Mouse (Mus musculus) forebrain, embryonic 12.5 days (tissue): ENCODE measurements around the gene Rap1a. TPM values are rescaled to one million over a fixed set of nuclear protein-coding genes. Genes with fewer than 3 reads are reported as not detected.
"Not testable (repeated sequence)": the region's sequence is repeated elsewhere in the genome, so short reads cannot be mapped to it uniquely, and the experiment has no call there.

Experiments
- ATAC-seq: fragments of 200-750 bp; cut with Nextera tagmentation; 2 replicates; pipeline ENCODE4 v1.8.0; 2017; ENCODE audit warnings: moderate TSS enrichment; ENCODE audit not compliant: low FRiP score
- H3K27ac ChIP-seq: fragments of 300-500 bp; sonication (generic); 2 replicates; pipeline ENCODE4 v1.5.1; 2016; ENCODE audit warnings: mild to moderate bottlenecking
- H3K27me3 ChIP-seq: fragments of 300-500 bp; sonication (generic); 2 replicates; pipeline ENCODE4 v1.6.1; 2016; ENCODE audit warnings: mild to moderate bottlenecking
- H3K36me3 ChIP-seq: fragments of 300-500 bp; sonication (generic); replicated peaks from 2 replicates; pipeline ENCODE4 v1.6.1; 2016; ENCODE audit warnings: mild to moderate bottlenecking
- H3K4me1 ChIP-seq: fragments of 300-500 bp; sonication (generic); 2 replicates; pipeline ENCODE4 v1.6.1; 2016
- H3K4me2 ChIP-seq: fragments of 300-500 bp; sonication (generic); 2 replicates; pipeline ENCODE4 v1.6.1; 2016; ENCODE audit warnings: mild to moderate bottlenecking, moderate library complexity
- H3K4me3 ChIP-seq: fragments of 300-500 bp; sonication (generic); replicated peaks from 2 replicates; pipeline ENCODE4 v1.5.1; 2016; ENCODE audit warnings: mild to moderate bottlenecking
- H3K9ac ChIP-seq: fragments of 300-500 bp; sonication (generic); 2 replicates; pipeline ENCODE4 v1.6.1; 2016; ENCODE audit warnings: mild to moderate bottlenecking
- H3K9me3 ChIP-seq: fragments of 300-500 bp; sonication (generic); 2 replicates; pipeline ENCODE4 v1.6.1; 2016
- WGBS: fragments of 180-500 bp; shearing (Covaris S2); methylation state at CpG from one replicate; pipeline ENCODE4 v1.1.7; 2016; 5-methylcytosine and 5-hydroxymethylcytosine counted together
- polyA plus RNA-seq: library from polyadenylated mRNA; unstranded; fragments of >200 nt; fragmentation: Nextera tagmentation; extraction: Ambion mirVana; gene quantifications from 2 replicates; pipeline ENCODE4 v1.2.1, GENCODE M21; 2016

Gene Rap1a
- polyA plus RNA-seq, 1 experiment from 2014 or later: 81.6 TPM

DNA sequence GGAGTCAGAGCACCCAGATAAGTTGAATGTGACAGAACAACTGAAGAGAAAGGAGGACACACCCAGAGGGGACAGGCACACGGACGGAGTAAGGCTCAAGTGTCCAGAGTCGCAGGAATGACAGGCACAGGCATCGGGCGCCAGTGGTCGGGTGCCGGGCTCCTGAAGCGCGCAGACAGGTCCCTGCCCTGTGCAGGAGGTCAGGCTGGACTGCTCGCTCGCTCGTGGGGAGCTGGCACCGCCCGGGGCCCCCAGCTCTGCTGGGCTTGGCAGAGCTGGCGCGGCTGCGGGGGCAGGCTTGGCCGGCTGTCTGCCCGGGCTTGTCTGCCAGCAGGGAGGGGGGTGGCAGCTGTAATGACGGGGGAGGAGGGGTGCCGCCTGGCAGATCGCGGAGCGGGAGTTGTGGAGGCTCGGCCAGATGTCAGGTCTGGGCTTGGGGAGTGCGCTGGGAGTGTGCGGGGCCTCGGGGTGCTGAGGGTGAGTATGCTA is 96.0 kb downstream of the Rap1a start:
- H3K4me3 ChIP-seq: peak overlapping the region; percentile 55
- peak; percentile 54 for ATAC-seq
- peak overlapping the region; percentile 97 for H3K4me2 ChIP-seq
- H3K9ac ChIP-seq: peak overlapping the region; percentile 73
- H3K9me3 ChIP-seq: no peaks in the 10 kb centered on the region
- WGBS: under 1% methylated on average over 28 of the region's 28 CpGs
- H3K36me3 ChIP-seq: no peaks in the 10 kb centered on the region
- peaks cover 41% of the 10 kb centered on the region for H3K27me3 ChIP-seq
- peaks cover 28% of the 10 kb centered on the region for H3K4me1 ChIP-seq
- peak overlapping the region; percentile 22; the same call in 1 of the 2 replicates for H3K27ac ChIP-seq

DNA sequence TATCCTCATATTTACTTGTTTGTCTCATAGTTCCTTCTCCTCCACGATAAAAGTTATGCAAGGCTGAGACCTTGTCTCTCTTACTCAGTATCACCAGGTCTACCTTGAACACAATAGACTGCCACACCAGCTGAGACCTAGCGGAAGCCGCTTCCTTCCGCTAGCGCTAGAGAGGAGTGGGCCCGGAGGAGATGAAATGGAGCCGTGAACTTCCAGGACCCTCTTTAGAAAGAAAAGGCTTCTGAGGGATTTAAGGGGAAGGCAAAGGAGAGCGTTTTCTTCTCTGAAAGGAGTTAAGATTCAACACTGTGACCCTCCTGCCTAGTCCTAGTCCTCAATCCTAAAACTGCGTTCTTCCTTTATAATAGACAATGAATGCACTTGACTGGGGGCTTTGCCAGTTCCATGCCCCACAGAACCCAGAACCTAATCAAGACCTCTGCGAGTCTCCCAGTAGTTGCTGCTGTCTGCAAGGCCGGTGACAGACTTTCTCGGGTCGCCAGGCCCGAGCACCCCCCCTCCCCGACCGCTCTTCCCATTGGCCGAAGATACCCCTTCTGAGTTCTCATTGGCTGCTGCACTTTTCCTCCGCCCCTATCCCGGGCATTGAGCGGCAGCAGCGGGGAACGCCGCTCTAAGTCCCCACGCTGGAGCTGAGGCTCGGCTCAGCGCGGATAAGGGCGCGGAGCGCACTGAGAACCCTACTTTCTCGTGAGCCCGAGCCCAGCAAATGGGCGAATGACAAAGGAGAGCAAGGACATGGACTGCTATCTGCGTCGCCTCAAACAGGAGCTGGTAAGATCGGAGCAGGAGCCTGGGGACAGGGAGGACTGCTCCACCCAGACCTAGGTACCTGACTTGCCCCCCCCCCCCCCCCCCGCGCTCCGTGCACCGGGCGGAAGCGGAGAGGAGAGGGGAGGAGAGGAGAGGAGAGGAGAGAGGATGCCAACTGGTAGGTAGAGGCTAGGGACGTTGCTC is 96.8 kb downstream of the Rap1a start, which contains the start of gene Inka2:
TSS of gene Inka2 (plus strand) at position 569 of the 978 bp plus-strand sequence.
- Histone ChIP-seq H3K27me3 (peaks cover 41% of the 10 kb centered on the region), H3K9ac (peak within 1 kb of the TSS; percentile 73), H3K9me3 (no peaks in the 10 kb centered on the region), H3K27ac (peak within 1 kb of the TSS; percentile 22), H3K4me3 (peak within 1 kb of the TSS; percentile 55), H3K36me3 (no peaks in the 10 kb centered on the region), H3K4me2 (peak within 1 kb of the TSS; percentile 97), H3K4me1 (peaks cover 28% of the 10 kb centered on the region)
- ATAC-seq: peak; percentile 98
- WGBS: 1% methylated on average over 42 of the region's 43 CpGs

DNA sequence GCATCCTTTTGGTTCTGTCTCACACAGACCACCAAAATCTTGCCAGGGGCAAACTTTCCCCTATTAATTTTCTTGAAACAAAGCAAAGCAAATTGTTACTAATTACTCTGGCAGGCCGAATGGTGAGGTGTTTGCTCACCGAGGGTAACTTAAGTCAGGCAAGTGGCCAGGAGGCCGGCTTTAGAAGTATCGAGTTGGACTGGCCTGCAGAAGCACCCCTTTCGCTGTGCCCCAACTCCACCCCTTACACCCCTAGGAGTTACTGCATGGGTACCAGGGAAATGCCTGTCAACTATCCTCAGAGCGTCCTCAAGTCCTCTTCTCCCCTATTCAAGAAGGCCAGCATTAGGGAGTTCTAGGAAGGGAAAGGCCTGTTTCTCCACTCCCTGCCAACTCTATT is 97.6 kb downstream of the Rap1a start:
- H3K4me1 ChIP-seq: peaks cover 28% of the 10 kb centered on the region
- peaks cover 41% of the 10 kb centered on the region for H3K27me3 ChIP-seq

DNA sequence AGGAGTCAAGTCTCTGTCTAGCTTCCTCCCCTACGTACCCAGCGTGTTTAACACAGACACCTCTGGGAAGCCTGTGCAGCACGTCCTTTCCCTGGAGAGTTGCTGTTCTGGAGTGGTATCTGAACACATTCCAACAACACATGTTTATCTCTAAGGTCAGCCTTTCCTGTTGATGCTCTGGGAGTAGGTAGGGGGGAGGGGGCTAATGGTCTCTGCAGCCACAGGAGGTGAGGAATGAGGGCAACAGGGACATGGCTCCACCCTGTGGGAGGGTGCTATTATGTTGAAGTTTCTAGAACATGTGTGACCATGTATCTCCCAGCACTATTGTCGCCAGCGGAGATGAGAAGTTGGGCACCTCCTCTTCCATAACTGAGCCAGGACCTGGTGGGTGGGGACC is 99.7 kb downstream of the Rap1a start:
- Histone ChIP-seq H3K4me3 (no peak overlapping the region), H3K36me3 (no peaks in the 10 kb centered on the region), H3K27ac (no peak overlapping the region), H3K9ac (no peak overlapping the region), H3K4me2 (no peak overlapping the region), H3K4me1 (peaks cover 31% of the 10 kb centered on the region), H3K27me3 (peaks cover 36% of the 10 kb centered on the region), H3K9me3 (no peaks in the 10 kb centered on the region)
- 69% methylated on average over 5 of the region's 5 CpGs for WGBS
- no peak for ATAC-seq

More for the DNA sequence above, 97.6 kb downstream of the Rap1a start:
- no peak overlapping the region for H3K4me3 ChIP-seq
- H3K4me2 ChIP-seq: no peak overlapping the region; the same call in 1 of the 2 replicates
- no peak overlapping the region for H3K27ac ChIP-seq
- no peak overlapping the region for H3K9ac ChIP-seq
- 44% methylated on average over 6 of the region's 6 CpGs for WGBS
- H3K36me3 ChIP-seq: no peaks in the 10 kb centered on the region
- ATAC-seq: no peak
- no peaks in the 10 kb centered on the region for H3K9me3 ChIP-seq

DNA sequence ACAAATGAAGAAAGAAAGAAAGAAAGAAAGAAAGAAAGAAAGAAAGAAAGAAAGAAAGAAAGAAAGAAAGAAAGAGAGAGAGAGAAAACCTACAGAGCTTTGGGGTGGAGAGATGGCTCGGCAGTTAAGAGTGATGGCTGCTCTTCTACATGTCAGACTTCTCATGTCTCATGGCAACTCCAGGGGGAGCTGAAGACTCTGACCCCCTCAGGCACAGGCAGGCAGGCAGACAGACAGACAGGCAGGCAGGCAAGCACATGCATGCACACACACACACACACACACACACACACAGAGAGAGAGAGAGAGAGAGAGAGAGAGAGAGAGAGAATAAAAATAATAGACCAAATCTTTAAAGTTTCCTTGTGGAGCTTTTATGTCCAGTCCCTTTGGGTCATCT is 100.3 kb downstream of the Rap1a start:
- H3K27me3 ChIP-seq: peaks cover 30% of the 10 kb centered on the region

DNA sequence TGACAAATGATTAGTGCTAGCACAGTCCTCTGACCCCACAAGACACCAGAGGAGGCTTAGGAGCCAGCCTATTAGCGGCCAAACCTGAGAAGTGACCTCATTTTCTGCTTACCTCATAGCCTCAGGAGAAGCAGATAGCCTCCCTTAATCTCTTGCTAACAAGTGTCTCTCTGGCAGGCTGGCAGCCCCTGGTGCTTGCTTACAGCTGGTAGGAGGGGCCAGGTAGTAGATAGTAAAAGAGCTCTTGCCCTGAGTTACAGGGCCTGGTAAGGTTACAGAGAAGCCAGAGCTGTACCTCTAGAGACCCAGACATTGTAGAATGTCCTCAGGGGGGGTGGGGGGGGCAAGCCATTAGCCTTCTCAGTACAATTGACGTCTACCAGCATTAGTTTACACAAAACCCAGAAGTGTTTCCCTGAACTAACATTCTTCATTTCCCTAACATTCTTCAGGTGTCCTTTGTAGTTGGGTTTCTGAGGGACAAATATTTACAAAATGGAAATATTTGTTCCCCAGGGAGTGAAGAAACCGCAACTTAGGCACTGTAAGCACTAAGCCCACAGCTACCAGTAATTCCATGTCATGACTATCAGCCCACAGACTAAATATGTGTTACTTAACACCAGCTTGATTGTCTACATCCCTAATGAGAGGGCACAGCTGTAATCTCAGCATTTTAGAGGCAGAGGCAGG is 101.7 kb downstream of the Rap1a start:
- H3K9me3 ChIP-seq: no peaks in the 10 kb centered on the region
- ATAC-seq: no peak
- H3K4me3 ChIP-seq: no peak overlapping the region
- H3K4me2 ChIP-seq: no peak overlapping the region
- no peaks in the 10 kb centered on the region for H3K36me3 ChIP-seq
- 49% methylated on average over 3 of the region's 3 CpGs for WGBS
- H3K4me1 ChIP-seq: peaks cover 36% of the 10 kb centered on the region
- H3K9ac ChIP-seq: no peak overlapping the region
- peaks cover 24% of the 10 kb centered on the region for H3K27me3 ChIP-seq
- H3K27ac ChIP-seq: no peak overlapping the region

More for the DNA sequence above, 100.3 kb downstream of the Rap1a start:
- H3K4me3 ChIP-seq, H3K9me3 ChIP-seq, H3K9ac ChIP-seq, H3K4me2 ChIP-seq, ATAC-seq, H3K36me3 ChIP-seq, H3K27ac ChIP-seq: not testable (repeated sequence)
- H3K4me1 ChIP-seq: peaks cover 33% of the 10 kb centered on the region
- WGBS: 45% methylated on average over 1 of the region's 1 CpGs

DNA sequence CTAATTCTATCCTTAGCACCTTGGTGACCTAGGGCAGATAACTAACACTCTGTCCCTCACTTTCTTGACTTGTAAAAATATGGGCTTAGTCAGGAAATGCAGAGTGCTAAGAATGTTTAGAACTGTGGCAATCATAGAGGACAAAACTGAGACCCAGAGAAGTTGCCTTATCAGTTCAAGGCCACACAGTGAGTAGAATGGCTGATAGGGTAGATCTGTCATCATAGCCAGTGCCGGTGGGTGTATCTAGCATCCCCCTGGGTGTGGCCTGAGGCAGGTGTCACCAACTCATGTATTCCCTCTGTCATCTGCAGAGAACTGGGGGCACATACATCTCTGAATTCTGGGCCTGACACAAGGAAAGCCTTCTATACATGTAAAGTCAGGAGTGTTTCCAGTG is 102.8 kb downstream of the Rap1a start:
- no peak overlapping the region for H3K27ac ChIP-seq
- H3K36me3 ChIP-seq: no peaks in the 10 kb centered on the region
- no peak overlapping the region for H3K9ac ChIP-seq
- H3K9me3 ChIP-seq: no peaks in the 10 kb centered on the region
- ATAC-seq: no peak
- H3K4me2 ChIP-seq: no peak overlapping the region
- peaks cover 31% of the 10 kb centered on the region for H3K4me1 ChIP-seq
- peaks cover 25% of the 10 kb centered on the region for H3K27me3 ChIP-seq
- 82% methylated on average over 1 of the region's 1 CpGs for WGBS
- no peak overlapping the region for H3K4me3 ChIP-seq

DNA sequence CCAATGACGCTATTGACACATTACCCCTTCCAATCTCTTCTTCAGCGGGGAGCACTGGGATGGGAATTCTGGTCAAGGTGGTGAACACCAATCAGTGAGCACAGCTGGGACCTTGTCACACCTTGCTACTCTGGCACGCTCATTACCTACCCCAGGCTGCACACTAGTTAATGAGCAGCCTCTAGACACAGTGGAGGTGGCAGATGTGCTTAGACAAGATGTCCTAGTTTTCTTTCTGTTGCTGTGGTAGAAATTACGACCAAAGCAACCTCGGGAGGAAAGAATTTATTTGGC is 104.0 kb downstream of the Rap1a start:
- H3K9me3 ChIP-seq: no peaks in the 10 kb centered on the region
- no peaks in the 10 kb centered on the region for H3K36me3 ChIP-seq
- H3K4me2 ChIP-seq: no peak overlapping the region
- 63% methylated on average over 5 of the region's 5 CpGs for WGBS
- H3K4me1 ChIP-seq: peaks cover 31% of the 10 kb centered on the region
- H3K9ac ChIP-seq: no peak overlapping the region
- H3K27me3 ChIP-seq: peaks cover 15% of the 10 kb centered on the region
- H3K4me3 ChIP-seq: no peak overlapping the region
- no peak overlapping the region for H3K27ac ChIP-seq
- peak; percentile 68 for ATAC-seq

DNA sequence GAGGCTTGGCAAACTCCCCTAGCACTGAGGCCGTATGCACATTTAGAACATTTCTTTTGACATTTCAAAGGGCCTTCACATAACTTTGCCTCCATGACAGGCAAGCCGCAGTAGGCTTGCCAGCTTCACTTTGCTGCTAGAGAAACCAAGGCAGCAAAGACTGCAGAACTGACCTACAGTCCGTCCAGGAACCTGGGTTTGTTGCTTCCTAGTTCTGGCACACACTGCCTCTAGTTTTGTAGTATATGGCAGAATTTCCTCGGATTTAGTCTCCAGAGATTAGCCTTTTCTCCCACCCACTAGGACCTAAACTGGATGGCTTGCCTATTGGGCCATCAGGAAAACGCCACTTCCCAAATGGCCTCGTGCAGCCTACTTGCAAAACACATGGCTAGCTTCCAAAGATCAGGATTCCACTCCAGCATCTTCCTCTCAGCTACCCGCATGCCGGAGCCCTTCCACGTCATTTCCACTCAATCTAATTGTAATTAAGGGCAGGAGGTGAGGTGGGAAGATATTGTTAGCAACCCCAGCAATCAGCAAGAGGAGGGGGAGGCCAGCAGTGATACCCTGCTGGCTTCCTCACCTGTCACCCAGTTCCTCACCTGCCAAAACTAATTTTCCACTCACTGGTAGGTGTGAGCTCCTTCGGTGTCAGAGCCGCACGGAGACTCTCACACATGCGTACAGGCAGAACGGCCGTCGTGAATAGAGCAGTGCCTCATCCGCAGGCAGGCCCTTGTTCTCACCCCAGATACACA is 104.6 kb downstream of the Rap1a start:
- no peak; the same call in 1 of the 2 replicates for ATAC-seq
- Histone ChIP-seq H3K9me3 (no peaks in the 10 kb centered on the region), H3K27me3 (peaks cover 10% of the 10 kb centered on the region), H3K27ac (peak overlapping the region; percentile 81; the same call in 1 of the 2 replicates), H3K4me3 (no peak overlapping the region), H3K36me3 (no peaks in the 10 kb centered on the region), H3K4me2 (peak overlapping the region; percentile 37), H3K4me1 (peaks cover 31% of the 10 kb centered on the region), H3K9ac (no peak overlapping the region)
- 65% methylated on average over 17 of the region's 17 CpGs for WGBS

DNA sequence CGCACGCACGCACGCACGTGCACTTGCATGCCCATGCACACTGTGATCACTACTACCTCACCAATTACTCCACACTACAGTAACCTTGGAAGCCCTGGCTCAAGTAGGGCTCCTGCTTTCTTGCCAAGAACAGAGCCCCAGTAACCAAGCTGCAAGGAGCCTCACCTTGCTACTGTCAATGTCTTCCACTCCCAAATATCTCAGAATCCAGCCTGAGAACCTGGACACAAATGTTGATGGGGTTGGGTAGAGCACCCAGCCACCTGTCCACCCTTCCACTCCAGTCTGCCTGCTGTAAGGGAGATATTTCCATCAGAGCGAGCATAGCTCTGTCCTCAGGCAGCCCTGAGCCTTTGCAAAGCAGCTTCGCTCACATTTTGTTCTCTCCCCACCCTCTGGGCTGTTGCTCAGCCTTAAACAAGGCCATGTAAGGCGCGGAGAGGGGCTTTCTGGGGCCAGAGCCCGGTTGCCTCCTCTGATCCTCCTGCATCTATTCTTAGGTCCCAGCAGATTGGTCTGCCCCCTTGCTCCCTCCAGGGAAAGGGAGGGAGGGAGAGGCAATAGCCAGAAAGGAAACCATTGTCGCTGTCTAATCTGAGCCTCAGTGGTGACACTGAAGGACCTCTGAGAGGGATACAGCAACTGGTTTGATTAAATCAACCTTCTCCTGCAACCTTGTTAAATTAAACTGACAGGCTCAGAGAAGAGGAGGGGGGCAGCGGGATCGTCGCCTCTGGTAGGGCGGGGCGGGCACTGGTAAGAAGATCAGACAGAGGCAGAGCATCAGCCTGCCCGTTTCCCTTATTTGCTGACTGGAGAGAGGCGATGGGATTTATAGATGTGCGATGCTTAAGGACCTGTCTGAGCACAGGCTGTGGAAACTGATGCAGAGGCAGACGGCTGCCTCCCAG is 105.4 kb downstream of the Rap1a start:
- 20% methylated on average over 20 of the region's 20 CpGs for WGBS
- Histone ChIP-seq H3K9ac (0 out of 2 replicates have a peak overlapping the region, but pooled peaks have one; percentile 21), H3K4me1 (peaks cover 31% of the 10 kb centered on the region), H3K9me3 (no peaks in the 10 kb centered on the region), H3K4me2 (peak overlapping the region; percentile 37), H3K4me3 (no peak overlapping the region; the same call in 1 of the 2 replicates), H3K27me3 (peaks cover 10% of the 10 kb centered on the region), H3K36me3 (no peaks in the 10 kb centered on the region), H3K27ac (peak overlapping the region; percentile 81)
- peak; percentile 62 for ATAC-seq
